Mouse (Mus musculus): ENCODE data around the gene Cldn17. TPM values are rescaled to one million over a fixed set of nuclear protein-coding genes. Genes with fewer than 3 reads are reported as not detected.
A peak's percentile ranks its signal among the peaks of the same experiment; 100 is the strongest.

The Cldn17 gene
- not detected in 2 replicates for polyA plus RNA-seq (2011; ENCODE audit: insufficient read length, low read depth, missing spikeins)

DNA sequence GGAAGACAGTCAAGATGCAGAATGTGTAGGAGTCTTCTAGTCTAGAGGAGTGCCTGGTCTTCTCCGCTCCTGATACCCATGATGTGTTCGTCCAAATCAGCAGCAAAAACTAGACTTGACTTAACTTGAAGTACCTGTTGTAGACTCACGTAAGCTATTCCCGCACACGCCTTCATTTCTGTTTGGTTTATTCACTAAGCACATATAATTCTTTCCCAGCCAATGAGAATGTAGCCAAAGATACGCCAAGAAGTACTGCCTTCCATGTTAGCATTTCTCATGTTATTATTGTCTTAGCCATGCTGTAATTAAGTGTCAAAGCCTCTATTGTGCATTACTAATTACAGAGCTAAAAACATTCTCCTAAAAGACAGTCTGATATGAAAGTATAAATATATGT, at the start of gene Cldn17:
Cldn17 (minus strand) TSS at position 101 of the 400 bp plus-strand sequence.
- no peak for TF ChIP-seq POLR2A (IDR thresholded peaks at IDR 0.05; ENCODE audit: low read depth, low read length)
- no peak for TF ChIP-seq CTCF (IDR thresholded peaks at IDR 0.05; ENCODE audit: borderline replicate concordance, insufficient read depth, low read length)
- Histone ChIP-seq H3K4me1 (ENCODE audit: control insufficient read depth, insufficient read depth, low read length) (peaks cover 4% of the 10 kb centered on the region; the same call in 1 of the 2 replicates), H3K4me3 (ENCODE audit: insufficient read depth, low read length) (no peak within 1 kb of the TSS), H3K27ac (ENCODE audit: insufficient read depth, low read length) (no peak within 1 kb of the TSS)

DNA sequence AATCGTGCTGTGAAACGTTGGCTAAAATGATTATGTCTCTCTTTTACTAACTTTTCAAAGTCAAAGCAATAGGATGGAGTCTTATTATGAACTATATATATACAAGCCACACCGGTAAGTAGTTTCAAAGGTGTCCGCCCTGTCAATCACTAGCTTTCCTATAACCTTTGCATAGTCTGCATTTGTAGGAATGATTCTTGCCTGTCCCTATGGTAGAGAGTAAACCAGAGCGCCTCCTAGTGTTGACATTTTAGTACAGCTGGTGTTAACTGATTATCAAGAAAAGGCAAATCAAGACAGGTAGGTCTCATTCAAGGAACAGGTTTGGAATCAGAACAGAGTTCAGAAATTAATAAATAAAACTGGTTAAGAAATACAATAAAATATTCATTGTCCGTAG, 35.7 kb upstream of the Cldn17 start:
- TF ChIP-seq CTCF (IDR thresholded peaks at IDR 0.05; ENCODE audit: borderline replicate concordance, insufficient read depth, low read length) (no peak), POLR2A (IDR thresholded peaks at IDR 0.05; ENCODE audit: low read depth, low read length) (no peak)
- no peak overlapping the region for H3K4me3 ChIP-seq (ENCODE audit: insufficient read depth, low read length)
- no peaks in the 10 kb centered on the region for H3K4me1 ChIP-seq (ENCODE audit: control insufficient read depth, insufficient read depth, low read length)
- H3K27ac ChIP-seq (ENCODE audit: insufficient read depth, low read length) = no peak overlapping the region

DNA sequence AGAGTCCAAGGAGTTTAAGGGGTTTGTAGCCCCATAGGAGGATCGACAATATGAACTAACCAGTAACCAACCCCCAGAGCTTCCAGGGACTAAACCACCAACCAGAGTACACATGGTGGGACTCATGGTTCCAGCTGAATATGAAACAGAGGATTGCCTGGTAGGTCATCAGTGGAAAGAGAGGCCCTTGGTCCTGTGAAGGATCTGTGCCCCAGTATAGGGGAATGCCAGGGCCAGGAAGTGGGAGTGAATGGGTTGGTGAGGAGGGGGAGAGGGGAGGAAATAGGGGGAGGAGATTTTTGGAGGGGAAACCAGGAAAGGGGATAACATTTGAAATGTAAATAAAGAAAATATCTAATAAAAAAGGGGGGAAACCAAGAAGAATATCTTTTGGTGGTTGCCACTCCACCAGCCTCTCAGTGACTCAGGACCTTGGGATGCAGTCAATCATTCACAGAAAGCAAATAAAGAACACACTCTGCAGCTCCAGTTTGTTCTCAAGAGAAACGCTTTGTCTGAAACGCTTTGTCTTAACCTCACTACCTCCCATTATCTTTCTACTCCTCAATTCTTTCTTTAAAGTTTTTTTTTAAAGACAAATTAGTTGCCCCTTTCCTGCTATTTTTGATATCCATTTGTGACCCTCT, 33.2 kb upstream of the Cldn17 start:
- Histone ChIP-seq H3K27ac (ENCODE audit: insufficient read depth, low read length) (no peak overlapping the region), H3K4me1 (ENCODE audit: control insufficient read depth, insufficient read depth, low read length) (no peaks in the 10 kb centered on the region), H3K4me3 (ENCODE audit: insufficient read depth, low read length) (no peak overlapping the region)
- TF ChIP-seq POLR2A (IDR thresholded peaks at IDR 0.05; ENCODE audit: low read depth, low read length) (no peak), CTCF (IDR thresholded peaks at IDR 0.05; ENCODE audit: borderline replicate concordance, insufficient read depth, low read length) (no peak)

DNA sequence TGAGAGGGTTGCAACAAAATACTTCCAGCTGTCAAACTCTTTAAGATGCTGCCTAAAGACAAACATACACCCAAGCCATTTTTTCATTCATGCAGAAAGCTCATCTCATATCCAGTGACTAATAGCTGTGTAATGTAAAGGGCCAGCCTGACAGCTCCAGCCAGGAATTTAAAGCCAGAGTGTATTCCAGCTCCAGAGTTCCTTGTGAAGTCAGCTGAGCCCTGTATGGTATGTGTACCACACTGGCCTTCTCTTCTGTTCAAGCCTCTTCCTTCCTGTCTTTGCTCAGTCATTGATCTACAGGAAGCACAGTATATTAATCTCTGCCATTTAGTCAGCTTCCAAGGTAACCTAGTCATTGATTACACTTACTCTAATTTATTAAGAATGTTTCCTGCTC, 4.6 kb upstream of the Cldn17 start:
- Histone ChIP-seq H3K4me3 (ENCODE audit: insufficient read depth, low read length) (no peak overlapping the region), H3K27ac (ENCODE audit: insufficient read depth, low read length) (peak overlapping the region; percentile 44; the same call in 1 of the 2 replicates)
- TF ChIP-seq POLR2A (IDR thresholded peaks at IDR 0.05; ENCODE audit: low read depth, low read length) = no peak
- no peak for TF ChIP-seq CTCF (IDR thresholded peaks at IDR 0.05; ENCODE audit: borderline replicate concordance, insufficient read depth, low read length)

DNA sequence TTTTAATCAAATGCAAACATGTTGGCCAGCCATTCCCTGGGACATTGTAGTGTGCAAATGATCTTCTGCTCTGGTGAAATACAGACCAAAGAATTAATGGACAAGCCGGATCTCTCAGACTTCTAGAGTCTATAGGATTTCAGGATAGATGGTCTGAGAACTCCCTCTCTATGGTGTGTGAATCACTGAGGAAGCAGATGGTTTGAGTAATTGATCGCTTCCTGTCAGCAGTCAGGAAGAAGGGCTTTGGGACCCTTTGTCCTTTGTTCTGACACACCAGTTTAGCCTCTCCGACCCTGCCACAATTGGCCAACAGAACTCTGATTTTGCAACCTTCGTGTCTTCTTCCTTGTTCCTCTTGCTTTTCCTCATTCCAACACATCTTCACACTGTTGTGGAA, 1.4 kb upstream of the Cldn17 start:
- peaks cover 4% of the 10 kb centered on the region; the same call in 1 of the 2 replicates for H3K4me1 ChIP-seq (ENCODE audit: control insufficient read depth, insufficient read depth, low read length)
- H3K4me3 ChIP-seq (ENCODE audit: insufficient read depth, low read length) = no peak overlapping the region
- no peak for TF ChIP-seq POLR2A (IDR thresholded peaks at IDR 0.05; ENCODE audit: low read depth, low read length)
- TF ChIP-seq CTCF (IDR thresholded peaks at IDR 0.05; ENCODE audit: borderline replicate concordance, insufficient read depth, low read length) = no peak
- H3K27ac ChIP-seq (ENCODE audit: insufficient read depth, low read length) = no peak overlapping the region

More for the DNA sequence above, 4.6 kb upstream of the Cldn17 start:
- peaks cover 4% of the 10 kb centered on the region; the same call in 1 of the 2 replicates for H3K4me1 ChIP-seq (ENCODE audit: control insufficient read depth, insufficient read depth, low read length)

DNA sequence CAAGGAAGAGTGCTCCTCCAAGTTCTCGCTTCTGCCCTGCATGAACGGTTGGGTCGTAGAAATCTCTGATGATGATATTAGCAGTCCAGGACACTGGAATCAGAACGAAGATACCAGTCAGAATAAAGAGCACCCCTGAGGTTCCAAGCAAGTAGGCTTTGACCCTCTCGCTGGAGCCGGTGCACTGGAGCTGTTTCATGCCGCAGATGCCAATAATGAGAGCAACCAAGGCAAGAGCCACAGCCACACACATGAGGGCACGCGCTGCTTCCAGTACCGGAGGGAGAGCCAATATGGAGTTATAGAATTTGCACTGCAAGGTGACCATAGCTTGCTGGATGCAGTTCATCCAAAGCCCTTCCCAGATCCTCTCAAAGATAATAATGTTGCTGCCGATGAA, 440 bp downstream of the Cldn17 start:
- Histone ChIP-seq H3K27ac (ENCODE audit: insufficient read depth, low read length) (no peak overlapping the region), H3K4me3 (ENCODE audit: insufficient read depth, low read length) (no peak overlapping the region), H3K4me1 (ENCODE audit: control insufficient read depth, insufficient read depth, low read length) (peaks cover 4% of the 10 kb centered on the region; the same call in 1 of the 2 replicates)
- TF ChIP-seq POLR2A (IDR thresholded peaks at IDR 0.05; ENCODE audit: low read depth, low read length) (no peak), CTCF (IDR thresholded peaks at IDR 0.05; ENCODE audit: borderline replicate concordance, insufficient read depth, low read length) (no peak)

DNA sequence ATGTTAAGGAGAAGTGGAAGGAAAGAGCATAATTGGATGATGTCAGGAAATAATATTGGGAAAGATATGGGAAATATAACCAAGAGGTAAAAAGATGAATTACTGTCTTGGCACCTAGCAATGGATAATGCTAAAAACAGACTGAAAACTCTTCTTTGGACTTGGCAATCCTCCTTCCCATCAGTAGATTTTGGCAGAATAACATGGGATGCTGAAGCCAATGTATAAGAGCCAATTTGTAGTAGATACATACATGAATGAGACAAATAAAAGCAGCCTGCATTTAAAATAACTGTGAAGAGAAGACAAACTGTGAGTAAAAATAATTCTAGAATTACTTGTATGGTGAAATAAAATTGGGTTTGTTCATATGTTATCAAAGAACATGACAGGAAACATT, 18.7 kb downstream of the Cldn17 start:
- Histone ChIP-seq H3K4me3 (ENCODE audit: insufficient read depth, low read length) (no peak overlapping the region), H3K27ac (ENCODE audit: insufficient read depth, low read length) (no peak overlapping the region), H3K4me1 (ENCODE audit: control insufficient read depth, insufficient read depth, low read length) (no peaks in the 10 kb centered on the region)
- TF ChIP-seq POLR2A (IDR thresholded peaks at IDR 0.05; ENCODE audit: low read depth, low read length) = no peak
- no peak for TF ChIP-seq CTCF (IDR thresholded peaks at IDR 0.05; ENCODE audit: borderline replicate concordance, insufficient read depth, low read length)

DNA sequence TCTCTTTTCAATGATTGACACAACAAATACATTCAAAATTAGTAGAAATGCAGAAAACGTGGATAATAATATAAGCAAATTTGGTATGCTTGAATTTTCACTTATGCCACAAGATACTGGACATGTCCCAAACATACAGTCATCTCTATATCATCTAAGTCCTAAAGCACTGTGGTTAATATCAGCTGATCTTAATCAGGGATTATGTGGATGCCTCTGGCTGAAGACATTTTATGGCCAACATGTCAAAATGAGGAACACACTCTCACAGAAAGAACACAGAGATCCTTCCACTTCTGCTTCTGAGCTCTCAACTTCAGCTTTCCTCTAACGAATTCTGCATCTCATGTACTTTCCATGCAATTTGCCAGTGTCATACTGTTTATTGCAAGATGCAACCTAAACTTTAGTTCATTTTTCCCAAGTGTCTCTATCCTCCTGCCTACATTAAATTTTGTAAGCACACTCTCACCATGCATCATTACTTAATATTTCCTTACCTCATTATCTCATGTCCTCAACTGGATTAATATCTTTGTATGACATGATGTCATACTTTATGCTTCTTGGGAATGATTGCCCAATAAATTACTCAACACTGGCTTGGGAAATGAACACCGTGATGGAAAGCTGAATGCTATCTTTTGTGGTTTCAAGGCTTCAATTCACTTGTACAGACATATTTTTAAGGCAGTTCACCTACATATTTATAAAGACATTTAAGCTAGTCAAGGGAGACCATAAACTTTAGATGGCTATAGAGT, 26.6 kb downstream of the Cldn17 start:
- no peak for TF ChIP-seq CTCF (IDR thresholded peaks at IDR 0.05; ENCODE audit: borderline replicate concordance, insufficient read depth, low read length)
- TF ChIP-seq POLR2A (IDR thresholded peaks at IDR 0.05; ENCODE audit: low read depth, low read length) = no peak
- Histone ChIP-seq H3K4me1 (ENCODE audit: control insufficient read depth, insufficient read depth, low read length) (peaks cover 5% of the 10 kb centered on the region), H3K27ac (ENCODE audit: insufficient read depth, low read length) (peak overlapping the region; percentile 65), H3K4me3 (ENCODE audit: insufficient read depth, low read length) (no peak overlapping the region)

DNA sequence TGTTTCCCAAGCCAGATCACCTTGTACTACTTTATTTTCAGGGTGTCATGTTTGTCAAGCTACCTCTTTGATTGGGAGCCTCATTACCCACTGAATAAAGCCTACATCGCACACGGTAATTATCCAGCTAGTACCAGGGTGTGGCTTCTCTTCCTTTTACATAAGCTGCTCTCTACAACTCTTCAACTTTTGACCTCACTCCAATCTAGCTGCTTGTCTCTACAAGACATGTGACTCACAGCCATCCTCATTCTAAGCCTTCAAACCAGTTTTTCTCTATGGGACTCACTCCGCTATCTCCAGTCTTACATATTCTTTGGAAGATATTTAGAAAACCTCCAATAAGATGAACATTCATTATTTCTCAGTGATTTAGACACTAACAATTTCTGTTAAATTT, 43.5 kb downstream of the Cldn17 start:
- no peak overlapping the region for H3K4me3 ChIP-seq (ENCODE audit: insufficient read depth, low read length)
- TF ChIP-seq CTCF (IDR thresholded peaks at IDR 0.05; ENCODE audit: borderline replicate concordance, insufficient read depth, low read length) = no peak
- no peak for TF ChIP-seq POLR2A (IDR thresholded peaks at IDR 0.05; ENCODE audit: low read depth, low read length)
- H3K4me1 ChIP-seq (ENCODE audit: control insufficient read depth, insufficient read depth, low read length) = peaks cover 5% of the 10 kb centered on the region
- H3K27ac ChIP-seq (ENCODE audit: insufficient read depth, low read length) = no peak overlapping the region

Other genes starting within 250 kb of the Cldn17 start
- gene Grik1, start 216.7 kb downstream of the Cldn17 start, polyA plus RNA-seq (2011; ENCODE audit: insufficient read length, low read depth, missing spikeins) = 2.4 and 4.3 TPM in 2 replicates
- not detected in 2 replicates for gene Cldn8, start 56.2 kb upstream of the Cldn17 start, polyA plus RNA-seq (2011; ENCODE audit: insufficient read length, low read depth, missing spikeins)
- not detected in 2 replicates for gene Krtap24-1, start 105.3 kb upstream of the Cldn17 start, polyA plus RNA-seq (2011; ENCODE audit: insufficient read length, low read depth, missing spikeins)
- gene 2310079G19Rik, start 120.7 kb upstream of the Cldn17 start, polyA plus RNA-seq (2011; ENCODE audit: insufficient read length, low read depth, missing spikeins) = not detected in 2 replicates
- gene Krtap26-1, start 140.8 kb upstream of the Cldn17 start, polyA plus RNA-seq (2011; ENCODE audit: insufficient read length, low read depth, missing spikeins) = not detected in 2 replicates
- not detected in 2 replicates for gene Krtap27-1, start 164.7 kb upstream of the Cldn17 start, polyA plus RNA-seq (2011; ENCODE audit: insufficient read length, low read depth, missing spikeins)
- gene 2310061N02Rik, start 201.0 kb upstream of the Cldn17 start, polyA plus RNA-seq (2011; ENCODE audit: insufficient read length, low read depth, missing spikeins) = not detected in 2 replicates
- not detected in 2 replicates for gene Krtap13-1, start 221.9 kb upstream of the Cldn17 start, polyA plus RNA-seq (2011; ENCODE audit: insufficient read length, low read depth, missing spikeins)
- gene Krtap13, start 244.7 kb upstream of the Cldn17 start, polyA plus RNA-seq (2011; ENCODE audit: insufficient read length, low read depth, missing spikeins) = not detected in 2 replicates